Mouse (Mus musculus) T-helper 17 cell (primary cell): ENCODE results near the gene Tcf12.

Experiments used
- in situ Hi-C, 2 experiments: fragments of 300-600 bp; cut with MboI, MseI; formaldehyde crosslinking; loops; 1 replicate in 1 of 2; 2 replicates in 1 of 2; pipeline ENCODE4 v1.15.1; 2025; ENCODE audit warnings: high pct_unique_total_duplicates in 2 of 2

Tcf12 gene

GRCm38 (mm10) chr9:71986716-71987115, 125.0 kb downstream of the Tcf12 start:
- in situ Hi-C loops, result loop anchor here in 1 of 2 experiments (10.0 kb wide), 1 partner anchor 488 kb away; no protein-coding TSS in a partner anchor

GRCm38 (mm10) chr9:71982826-71983225, 128.8 kb downstream of the Tcf12 start:
- in situ Hi-C loops, result loop anchor here in 1 of 2 experiments (10.0 kb wide), 1 partner anchor 492 kb away; no protein-coding TSS in a partner anchor

GRCm38 (mm10) chr9:71981071-71981470, 130.6 kb downstream of the Tcf12 start:
- in situ Hi-C loops, result loop anchor here in 1 of 2 experiments (10.0 kb wide), 1 partner anchor 494 kb away; no protein-coding TSS in a partner anchor

- in situ Hi-C loops, result loop anchor here in 1 of 2 experiments (10.0 kb wide), 1 partner anchor 494 kb away; no protein-coding TSS in a partner anchor
Observed at GRCm38 (mm10) chr9:71980579-71980978, 131.1 kb downstream of the Tcf12 start.

GRCm38 (mm10) chr9:71978886-71979285, 132.8 kb downstream of the Tcf12 start:
- in situ Hi-C loops, result no loop called here

GRCm38 (mm10) chr9:71976034-71976433, 135.6 kb downstream of the Tcf12 start:
- in situ Hi-C loops, result no loop called here

- in situ Hi-C loops, result no loop called here
Observed at GRCm38 (mm10) chr9:71975141-71975540, 136.5 kb downstream of the Tcf12 start.

GRCm38 (mm10) chr9:71974541-71974959, 137.1 kb downstream of the Tcf12 start:
- in situ Hi-C loops, result no loop called here

GRCm38 (mm10) chr9:71964039-71964438, 147.6 kb downstream of the Tcf12 start:
- in situ Hi-C loops, result no loop called here

GRCm38 (mm10) chr9:71960026-71960396, 151.7 kb downstream of the Tcf12 start:
- in situ Hi-C loops, result no loop called here

GRCm38 (mm10) chr9:71959259-71960025, 152.2 kb downstream of the Tcf12 start:
- in situ Hi-C loops, result no loop called here

- in situ Hi-C loops, result no loop called here
Observed at GRCm38 (mm10) chr9:71953217-71953616, 158.5 kb downstream of the Tcf12 start.

- in situ Hi-C loops, result no loop called here
Observed at GRCm38 (mm10) chr9:71952621-71953076, 159.0 kb downstream of the Tcf12 start.

- in situ Hi-C loops, result no loop called here
Observed at GRCm38 (mm10) chr9:71951926-71952325, 159.7 kb downstream of the Tcf12 start.

GRCm38 (mm10) chr9:71951341-71951740, 160.3 kb downstream of the Tcf12 start:
- in situ Hi-C loops, result no loop called here

- in situ Hi-C loops, result no loop called here
Observed at GRCm38 (mm10) chr9:71944801-71945200, 166.9 kb downstream of the Tcf12 start.

- in situ Hi-C loops, result no loop called here
Observed at GRCm38 (mm10) chr9:71942424-71942823, 169.2 kb downstream of the Tcf12 start.

- in situ Hi-C loops, result no loop called here
Observed at GRCm38 (mm10) chr9:71940016-71940415, 171.7 kb downstream of the Tcf12 start.

GRCm38 (mm10) chr9:71936199-71936598, 175.5 kb downstream of the Tcf12 start:
- in situ Hi-C loops, result no loop called here

- in situ Hi-C loops, result no loop called here
Observed at GRCm38 (mm10) chr9:71934833-71935232, 176.8 kb downstream of the Tcf12 start.

- in situ Hi-C loops, result no loop called here
Observed at GRCm38 (mm10) chr9:71931965-71932364, 179.7 kb downstream of the Tcf12 start.

GRCm38 (mm10) chr9:71931358-71931715, 180.3 kb downstream of the Tcf12 start:
- in situ Hi-C loops, result no loop called here
